Mouse (Mus musculus): Measurements from ENCODE around the gene Zfp710.

DNA sequence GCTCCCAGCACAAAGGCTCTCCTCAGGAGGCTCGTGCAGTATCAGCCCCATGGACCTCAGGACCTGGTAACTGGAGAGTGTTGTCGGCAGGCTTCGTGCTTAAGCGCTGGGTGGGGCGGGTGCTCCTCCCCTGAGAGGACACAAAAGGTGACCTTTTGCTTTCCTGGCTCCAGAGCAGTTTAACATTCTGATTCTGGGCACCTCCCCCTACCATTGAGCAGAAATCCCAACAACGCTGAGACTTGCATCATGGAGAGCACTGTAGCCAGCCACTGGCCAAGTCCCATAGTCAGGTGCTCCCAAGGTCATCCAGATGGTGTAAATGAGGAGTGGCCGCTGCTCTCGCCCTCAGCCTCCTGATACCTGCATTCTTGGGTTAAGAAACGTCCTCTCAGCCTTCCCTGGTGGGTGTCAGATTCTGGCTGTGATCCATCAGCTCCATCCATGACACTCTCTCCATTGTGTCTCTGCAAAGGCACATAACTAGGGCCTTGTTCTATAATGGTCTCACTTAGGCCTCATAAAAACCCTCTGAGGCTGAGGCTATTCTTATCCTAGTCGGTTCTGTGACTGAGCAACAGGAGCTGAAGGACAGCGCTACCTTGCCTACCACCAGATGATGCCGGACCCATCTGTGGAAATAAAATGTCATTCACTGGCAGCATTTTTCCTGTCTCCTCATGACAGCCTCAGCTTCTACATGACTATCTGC, 105.9 kb downstream of the Zfp710 start:
- TF ChIP-seq GATA1 (IDR thresholded peaks at IDR 0.05; ENCODE audit: low read length): no peak
- no peak for TF ChIP-seq TAL1 (IDR thresholded peaks at IDR 0.05; ENCODE audit: low read length)
